Mouse (Mus musculus): Measurements from ENCODE around the gene Tnfrsf22. TPM values are rescaled to one million over a fixed set of nuclear protein-coding genes. Genes with fewer than 3 reads are reported as not detected.
"Not testable (repeated sequence)": the region's sequence is repeated elsewhere in the genome, so short reads cannot be mapped to it uniquely, and the experiment has no call there.

Tnfrsf22 gene
- polyA plus RNA-seq (2015; fragmentation: Nextera tagmentation; extraction: Ambion mirVana) = 4.2 and 4.7 TPM in 2 replicates

GRCm38 (mm10) chr7:143649034-143649768, at the start of gene Tnfrsf22:
TSS of gene Tnfrsf22 (minus strand) at chr7:143649661.
- H3K9me3 ChIP-seq = 0 out of 2 replicates have a peak, but pooled peaks cover 10% of the 10 kb centered on the region
- peak within 1 kb of the TSS; percentile 79 for H3K9ac ChIP-seq
- H3K4me1 ChIP-seq (replicated peaks) = no peaks in the 10 kb centered on the region
- H3K27me3 ChIP-seq = no peaks in the 10 kb centered on the region
- peak within 1 kb of the TSS; percentile 69 for H3K4me3 ChIP-seq
- peak within 1 kb of the TSS; percentile 81 for H3K4me2 ChIP-seq
- H3K36me3 ChIP-seq = no peaks in the 10 kb centered on the region
- no peak within 1 kb of the TSS for H3K27ac ChIP-seq
- peak; percentile 98 for ATAC-seq (ENCODE audit: low FRiP score)
- 3% methylated on average over 39 of the region's 39 CpGs for WGBS

- Histone ChIP-seq H3K9ac (no peak overlapping the region), H3K27me3 (no peaks in the 10 kb centered on the region), H3K9me3 (no peaks in the 10 kb centered on the region), H3K27ac (no peak overlapping the region), H3K4me1 (replicated peaks) (no peaks in the 10 kb centered on the region), H3K36me3 (peaks cover 89% of the 10 kb centered on the region), H3K4me3 (no peak overlapping the region), H3K4me2 (no peak overlapping the region)
- ATAC-seq (ENCODE audit: low FRiP score) = no peak
- 64% methylated on average over 2 of the region's 2 CpGs for WGBS
Measured at GRCm38 (mm10) chr7:143696140-143696539, 46.7 kb upstream of the Tnfrsf22 start.

GRCm38 (mm10) chr7:143694550-143694949, 45.1 kb upstream of the Tnfrsf22 start:
- Histone ChIP-seq H3K27me3 (no peaks in the 10 kb centered on the region), H3K27ac (no peak overlapping the region), H3K4me1 (replicated peaks) (no peaks in the 10 kb centered on the region), H3K36me3 (peaks cover 93% of the 10 kb centered on the region), H3K9me3 (no peaks in the 10 kb centered on the region), H3K9ac (no peak overlapping the region), H3K4me2 (no peak overlapping the region), H3K4me3 (no peak overlapping the region)
- WGBS = 94% methylated on average over 7 of the region's 7 CpGs
- no peak for ATAC-seq (ENCODE audit: low FRiP score)

- H3K9me3 ChIP-seq = no peaks in the 10 kb centered on the region
- ATAC-seq (ENCODE audit: low FRiP score) = no peak
- H3K27ac ChIP-seq = no peak overlapping the region
- H3K4me1 ChIP-seq (replicated peaks) = no peaks in the 10 kb centered on the region
- H3K4me3 ChIP-seq = no peak overlapping the region
- H3K9ac ChIP-seq = no peak overlapping the region
- H3K4me2 ChIP-seq = no peak overlapping the region
- 91% methylated on average over 12 of the region's 12 CpGs for WGBS
- H3K27me3 ChIP-seq = peaks cover 5% of the 10 kb centered on the region; the same call in 1 of the 2 replicates
- H3K36me3 ChIP-seq = peaks cover 97% of the 10 kb centered on the region
Measured at GRCm38 (mm10) chr7:143692746-143693510, 43.5 kb upstream of the Tnfrsf22 start.

GRCm38 (mm10) chr7:143691909-143692308, 42.4 kb upstream of the Tnfrsf22 start:
- H3K4me2 ChIP-seq = no peak overlapping the region
- ATAC-seq (ENCODE audit: low FRiP score) = no peak
- H3K36me3 ChIP-seq = peaks cover 93% of the 10 kb centered on the region
- no peak overlapping the region for H3K27ac ChIP-seq
- no peaks in the 10 kb centered on the region for H3K9me3 ChIP-seq
- H3K9ac ChIP-seq = no peak overlapping the region
- H3K27me3 ChIP-seq = peaks cover 11% of the 10 kb centered on the region; the same call in 1 of the 2 replicates
- 97% methylated on average over 4 of the region's 4 CpGs for WGBS
- no peaks in the 10 kb centered on the region for H3K4me1 ChIP-seq (replicated peaks)
- H3K4me3 ChIP-seq = no peak overlapping the region

GRCm38 (mm10) chr7:143691181-143691580, 41.7 kb upstream of the Tnfrsf22 start:
- H3K4me2 ChIP-seq = no peak overlapping the region
- no peak overlapping the region for H3K4me3 ChIP-seq
- no peaks in the 10 kb centered on the region for H3K4me1 ChIP-seq (replicated peaks)
- no peak overlapping the region for H3K27ac ChIP-seq
- no peak overlapping the region for H3K9ac ChIP-seq
- no peak for ATAC-seq (ENCODE audit: low FRiP score)
- peaks cover 14% of the 10 kb centered on the region; the same call in 1 of the 2 replicates for H3K27me3 ChIP-seq
- H3K36me3 ChIP-seq = peaks cover 86% of the 10 kb centered on the region
- H3K9me3 ChIP-seq = no peaks in the 10 kb centered on the region
- WGBS = 92% methylated on average over 5 of the region's 5 CpGs

GRCm38 (mm10) chr7:143689946-143690345, 40.5 kb upstream of the Tnfrsf22 start:
- 82% methylated on average over 4 of the region's 4 CpGs for WGBS
- no peak for ATAC-seq (ENCODE audit: low FRiP score)

GRCm38 (mm10) chr7:143689481-143689880, 40.0 kb upstream of the Tnfrsf22 start:
- Histone ChIP-seq H3K27ac (no peak overlapping the region), H3K4me3 (no peak overlapping the region), H3K27me3 (peaks cover 23% of the 10 kb centered on the region), H3K9me3 (no peaks in the 10 kb centered on the region), H3K4me1 (replicated peaks) (peaks cover 8% of the 10 kb centered on the region), H3K4me2 (no peak overlapping the region), H3K9ac (no peak overlapping the region), H3K36me3 (peaks cover 69% of the 10 kb centered on the region)
- 81% methylated on average over 7 of the region's 7 CpGs for WGBS
- no peak for ATAC-seq (ENCODE audit: low FRiP score)

More at GRCm38 (mm10) chr7:143689946-143690345, 40.5 kb upstream of the Tnfrsf22 start:
- Histone ChIP-seq H3K27me3 (peaks cover 23% of the 10 kb centered on the region), H3K4me2 (no peak overlapping the region), H3K4me3 (no peak overlapping the region), H3K4me1 (replicated peaks) (peaks cover 8% of the 10 kb centered on the region), H3K36me3 (peaks cover 73% of the 10 kb centered on the region), H3K9me3 (no peaks in the 10 kb centered on the region), H3K9ac (no peak overlapping the region), H3K27ac (no peak overlapping the region)

GRCm38 (mm10) chr7:143686676-143687075, 37.2 kb upstream of the Tnfrsf22 start:
- H3K4me3 ChIP-seq; H3K9ac ChIP-seq; H3K4me1 ChIP-seq (replicated peaks); H3K9me3 ChIP-seq; H3K4me2 ChIP-seq; H3K27ac ChIP-seq: not testable (repeated sequence)
- 90% methylated on average over 3 of the region's 3 CpGs for WGBS
- H3K27me3 ChIP-seq = peaks cover 23% of the 10 kb centered on the region
- ATAC-seq (ENCODE audit: low FRiP score) = 0 out of 2 replicates have a peak, but pooled peaks have one; percentile 13
- H3K36me3 ChIP-seq = peaks cover 41% of the 10 kb centered on the region

- not testable (repeated sequence) for H3K27ac ChIP-seq; H3K4me1 ChIP-seq (replicated peaks); H3K9me3 ChIP-seq; H3K4me3 ChIP-seq; H3K9ac ChIP-seq; H3K4me2 ChIP-seq
- 0 out of 2 replicates have a peak, but pooled peaks have one; percentile 32 for ATAC-seq (ENCODE audit: low FRiP score)
- 65% methylated on average over 4 of the region's 4 CpGs for WGBS
- Histone ChIP-seq H3K36me3 (peaks cover 36% of the 10 kb centered on the region), H3K27me3 (peaks cover 27% of the 10 kb centered on the region)
Measured at GRCm38 (mm10) chr7:143686191-143686590, 36.7 kb upstream of the Tnfrsf22 start.

GRCm38 (mm10) chr7:143685359-143686067, 36.1 kb upstream of the Tnfrsf22 start, which contains the start of gene Tnfrsf23:
TSS of gene Tnfrsf23 (minus strand) at chr7:143685872.
- H3K4me1 ChIP-seq (replicated peaks) = peaks cover 8% of the 10 kb centered on the region
- peaks cover 28% of the 10 kb centered on the region for H3K27me3 ChIP-seq
- peak within 1 kb of the TSS; percentile 63 for H3K9ac ChIP-seq
- peaks cover 29% of the 10 kb centered on the region for H3K36me3 ChIP-seq
- peak within 1 kb of the TSS; percentile 35 for H3K4me3 ChIP-seq
- 5% methylated on average over 35 of the region's 35 CpGs for WGBS
- H3K4me2 ChIP-seq = peak within 1 kb of the TSS; percentile 63
- no peak within 1 kb of the TSS for H3K27ac ChIP-seq
- no peaks in the 10 kb centered on the region for H3K9me3 ChIP-seq
- peak; percentile 71; the same call in 1 of the 2 replicates for ATAC-seq (ENCODE audit: low FRiP score)

GRCm38 (mm10) chr7:143684569-143684968, 35.1 kb upstream of the Tnfrsf22 start:
- not testable (repeated sequence) for H3K4me3 ChIP-seq; H3K4me2 ChIP-seq; H3K4me1 ChIP-seq (replicated peaks); H3K27ac ChIP-seq; ATAC-seq (ENCODE audit: low FRiP score); H3K9ac ChIP-seq; H3K9me3 ChIP-seq
- Histone ChIP-seq H3K27me3 (peaks cover 28% of the 10 kb centered on the region), H3K36me3 (peaks cover 20% of the 10 kb centered on the region)
- 66% methylated on average over 2 of the region's 2 CpGs for WGBS
